Mouse (Mus musculus) frontal cortex, postnatal 36 days (tissue): ENCODE measurements around the gene Rarb.

Experiments used
- DNase-seq, 2 experiments: peaks; one replicate each; pipeline ENCODE4 v3.0.0; 2022; ENCODE audit warnings: low spot score in 2 of 2

Gene Rarb

GRCm38 (mm10) chr14:16735331-16736012 is 83.5 kb downstream of the Rarb start:
- DNase-seq, result no peak

- DNase-seq, result no peak
Observed at GRCm38 (mm10) chr14:16733595-16734298, 85.2 kb downstream of the Rarb start.

- DNase-seq, result no peak
Observed at GRCm38 (mm10) chr14:16732054-16732453, 86.9 kb downstream of the Rarb start.

GRCm38 (mm10) chr14:16728175-16728838 is 90.6 kb downstream of the Rarb start:
- DNase-seq, result no peak

- DNase-seq, result no peak
Observed at GRCm38 (mm10) chr14:16723991-16724390, 95.0 kb downstream of the Rarb start.

- no peak for DNase-seq
Observed at GRCm38 (mm10) chr14:16717821-16718220, 101.1 kb downstream of the Rarb start.

- no peak for DNase-seq
Observed at GRCm38 (mm10) chr14:16714344-16714955, 104.5 kb downstream of the Rarb start.

- DNase-seq, result no peak
Observed at GRCm38 (mm10) chr14:16713773-16714172, 105.2 kb downstream of the Rarb start.

GRCm38 (mm10) chr14:16699228-16699627 is 119.7 kb downstream of the Rarb start:
- no peak for DNase-seq

GRCm38 (mm10) chr14:16695453-16696120 is 123.4 kb downstream of the Rarb start:
- peak; percentile 35 to 58 for DNase-seq

- DNase-seq, result no peak
Observed at GRCm38 (mm10) chr14:16678335-16678734, 140.6 kb downstream of the Rarb start.

GRCm38 (mm10) chr14:16677081-16677480 is 141.9 kb downstream of the Rarb start:
- DNase-seq, result no peak

- DNase-seq, result peak; percentile 17 to 48
Observed at GRCm38 (mm10) chr14:16670571-16670970, 148.4 kb downstream of the Rarb start.

- no peak for DNase-seq
Observed at GRCm38 (mm10) chr14:16639153-16639943, 179.6 kb downstream of the Rarb start.

- DNase-seq, result no peak
Observed at GRCm38 (mm10) chr14:16613975-16614374, 205.0 kb downstream of the Rarb start.

GRCm38 (mm10) chr14:16605480-16605879 is 213.5 kb downstream of the Rarb start:
- DNase-seq, result no peak

- no peak for DNase-seq
Observed at GRCm38 (mm10) chr14:16604469-16605064, 214.4 kb downstream of the Rarb start.

- no peak for DNase-seq
Observed at GRCm38 (mm10) chr14:16603040-16603590, 215.8 kb downstream of the Rarb start.

GRCm38 (mm10) chr14:16599224-16599623 is 219.7 kb downstream of the Rarb start:
- peak; percentile 52 to 78 for DNase-seq

- DNase-seq, result no peak
Observed at GRCm38 (mm10) chr14:16598074-16598501, 220.9 kb downstream of the Rarb start.
